Mouse (Mus musculus): ENCODE data around the gene Bckdhb.
"Not testable (repeated sequence)": the region's sequence is repeated elsewhere in the genome, so short reads cannot be mapped to it uniquely, and the experiment has no call there.

Bckdhb gene

DNA sequence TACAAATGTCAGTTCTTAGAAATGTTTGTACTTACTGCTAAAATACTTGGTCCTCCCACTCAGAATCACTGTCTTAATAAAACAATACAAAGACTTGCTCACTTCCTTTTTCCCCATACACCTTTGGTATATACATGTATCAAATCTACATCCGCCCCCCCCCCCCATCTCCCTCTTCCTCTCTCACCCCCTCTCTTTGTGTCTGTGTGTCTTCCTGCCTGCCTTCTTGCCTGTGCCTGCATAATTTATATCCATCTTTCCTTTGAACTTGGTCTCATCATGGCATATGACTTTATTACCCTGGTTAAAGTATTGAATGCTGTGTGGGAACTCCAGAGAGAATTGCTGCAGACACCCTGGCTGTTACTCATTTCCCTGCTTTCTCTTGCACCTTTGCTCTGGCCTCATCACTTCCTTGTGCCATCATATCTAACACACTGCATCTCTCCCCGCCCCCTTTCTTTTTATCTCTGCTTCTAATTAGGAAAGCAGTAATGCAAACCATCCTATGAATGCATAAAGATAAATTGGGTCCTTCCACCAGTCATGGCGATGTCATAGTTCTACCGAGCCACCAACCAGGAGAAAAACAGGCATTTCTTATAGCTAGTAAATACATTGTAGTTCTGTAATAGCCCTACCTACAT is 116.8 kb downstream of the Bckdhb start:
- DNase-seq (ENCODE audit: extremely low read depth, low read depth) = no peak

DNA sequence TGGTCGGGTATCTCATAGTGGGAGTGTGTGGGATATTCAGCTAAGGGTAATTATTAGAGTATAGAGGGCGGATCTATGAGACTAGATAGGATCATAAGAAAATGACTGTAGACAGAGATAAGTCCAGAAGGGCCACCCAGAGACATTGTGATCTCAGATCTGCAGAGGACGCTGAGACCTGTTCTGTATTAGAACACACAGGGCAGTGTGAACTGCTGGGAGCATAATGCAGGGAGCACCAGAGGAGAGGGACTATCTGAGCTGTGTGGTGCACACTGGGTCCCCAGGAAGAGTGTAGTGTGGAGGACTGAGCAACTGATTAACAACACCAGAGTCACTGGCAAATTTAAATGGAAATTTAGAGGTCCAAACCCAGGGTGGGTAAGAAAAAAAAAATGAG is 117.6 kb downstream of the Bckdhb start:
- no peak for DNase-seq (ENCODE audit: extremely low read depth, low read depth)

DNA sequence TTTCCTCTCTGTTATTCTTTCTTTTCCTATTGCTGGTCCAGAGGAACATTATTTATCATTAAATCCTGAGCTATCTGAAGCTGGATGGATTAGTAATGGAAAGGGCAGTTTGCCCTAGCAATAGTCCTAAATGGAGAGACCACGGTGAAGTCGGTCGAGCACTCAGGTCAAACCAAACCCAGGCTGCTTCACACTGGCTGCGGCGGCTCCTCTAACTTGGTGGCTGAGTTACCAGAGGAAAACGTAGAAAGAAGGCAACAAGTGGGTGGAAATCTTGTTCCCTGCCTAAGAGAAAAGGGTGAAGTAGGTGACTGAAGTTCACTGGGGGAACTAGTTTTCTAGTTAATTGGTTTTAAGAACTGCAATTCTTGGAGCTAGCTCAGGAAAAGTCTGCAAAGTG is 119.2 kb downstream of the Bckdhb start:
- no peak for DNase-seq (ENCODE audit: extremely low read depth, low read depth)

DNA sequence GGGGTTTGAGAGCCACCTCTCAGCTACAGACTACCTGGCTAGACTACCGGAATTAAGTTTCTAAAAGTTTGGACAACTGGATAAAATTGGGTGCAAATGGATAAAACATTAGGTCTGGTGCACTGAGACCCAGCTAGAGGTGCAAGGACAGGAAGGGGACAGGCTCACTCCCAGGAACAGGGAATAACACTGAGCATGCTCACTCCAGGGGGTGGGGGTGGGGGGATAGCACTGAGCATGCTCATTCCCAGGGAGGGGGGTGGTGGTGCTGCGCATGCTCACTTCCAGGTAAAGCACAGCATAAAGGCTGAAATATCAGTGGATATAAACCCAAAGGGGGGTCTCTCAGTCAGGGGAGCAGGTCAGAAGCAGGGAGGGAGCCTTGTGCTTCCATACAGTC is 120.7 kb downstream of the Bckdhb start:
- no peak for DNase-seq (ENCODE audit: extremely low read depth, low read depth)

DNA sequence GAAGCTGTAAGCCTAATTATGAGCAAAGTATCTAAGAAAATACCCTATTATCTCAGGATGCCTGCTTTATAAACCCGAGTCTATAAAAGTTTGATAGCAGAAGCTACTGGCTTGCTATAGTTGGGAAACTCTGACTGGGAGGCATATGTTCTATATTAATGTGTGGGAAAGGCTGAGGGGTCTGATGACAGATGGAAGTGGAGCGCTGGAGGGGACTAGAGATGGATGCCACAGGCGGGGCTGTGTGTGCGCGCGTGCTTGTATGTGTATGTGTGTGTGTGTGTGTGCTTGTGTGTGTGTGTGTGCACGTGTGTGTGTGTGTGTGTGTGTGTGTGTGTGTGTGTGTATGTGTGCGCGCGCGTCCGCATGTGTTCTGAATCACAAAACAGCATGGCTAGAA is 121.4 kb downstream of the Bckdhb start:
- DNase-seq (ENCODE audit: extremely low read depth, low read depth) = no peak

DNA sequence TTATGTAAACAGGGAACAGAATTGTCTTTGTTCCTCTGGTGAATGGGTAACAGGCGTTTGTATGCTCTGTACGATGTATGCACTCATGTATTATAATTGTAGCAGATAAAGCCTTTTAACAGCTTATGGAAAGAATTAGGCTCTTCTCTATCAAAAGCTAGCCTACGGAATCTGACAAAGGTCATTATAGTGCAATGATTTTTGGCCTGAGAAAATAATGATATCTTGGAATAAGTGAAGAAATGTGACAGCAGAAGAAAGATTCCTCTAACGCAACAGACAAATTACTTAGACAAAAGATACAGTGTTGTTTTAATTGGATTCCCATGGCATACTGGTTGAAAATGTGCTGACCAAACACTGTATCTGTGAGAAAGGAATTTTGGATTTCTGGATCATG is 122.0 kb downstream of the Bckdhb start:
- no peak for DNase-seq (ENCODE audit: extremely low read depth, low read depth)

DNA sequence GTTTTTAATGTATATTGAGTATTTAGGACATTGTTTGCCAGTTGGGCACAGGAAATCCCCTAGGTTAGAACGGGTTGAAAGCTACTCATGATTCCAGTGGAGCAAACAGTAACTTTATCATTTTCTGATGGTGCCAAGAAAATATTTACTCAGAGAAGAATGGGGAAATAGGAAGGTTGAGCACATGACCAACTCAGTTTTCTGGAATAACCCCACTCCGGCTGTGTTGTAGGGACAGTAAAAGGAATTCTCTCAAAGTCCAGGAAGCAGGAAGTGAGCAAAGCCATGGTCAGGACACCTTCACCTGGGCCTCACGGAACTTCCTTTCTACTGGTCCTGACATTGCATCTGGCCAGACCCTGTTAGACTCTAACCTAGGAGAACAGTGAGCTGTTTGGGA is 122.5 kb downstream of the Bckdhb start:
- no peak for DNase-seq (ENCODE audit: extremely low read depth, low read depth)

DNA sequence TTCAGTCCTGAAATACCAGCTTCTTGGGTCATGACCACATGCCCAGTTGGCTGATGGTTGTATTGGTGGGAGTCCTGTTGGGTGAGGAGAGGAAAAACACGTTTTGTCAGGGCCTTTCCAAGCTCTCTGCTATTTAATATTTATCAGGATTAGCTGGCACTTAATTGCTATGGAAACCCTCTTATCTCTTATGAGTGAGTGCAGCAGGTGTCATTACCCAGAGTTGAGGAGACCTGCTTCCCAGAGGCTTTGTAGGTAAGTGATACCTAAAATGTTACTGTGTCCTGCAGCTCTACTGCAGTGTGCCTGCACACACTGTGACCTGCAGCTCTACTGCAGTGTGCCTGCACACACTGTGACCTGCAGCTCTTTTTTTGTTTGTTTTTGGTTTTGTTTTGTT is 124.2 kb downstream of the Bckdhb start:
- DNase-seq (ENCODE audit: extremely low read depth, low read depth) = no peak

DNA sequence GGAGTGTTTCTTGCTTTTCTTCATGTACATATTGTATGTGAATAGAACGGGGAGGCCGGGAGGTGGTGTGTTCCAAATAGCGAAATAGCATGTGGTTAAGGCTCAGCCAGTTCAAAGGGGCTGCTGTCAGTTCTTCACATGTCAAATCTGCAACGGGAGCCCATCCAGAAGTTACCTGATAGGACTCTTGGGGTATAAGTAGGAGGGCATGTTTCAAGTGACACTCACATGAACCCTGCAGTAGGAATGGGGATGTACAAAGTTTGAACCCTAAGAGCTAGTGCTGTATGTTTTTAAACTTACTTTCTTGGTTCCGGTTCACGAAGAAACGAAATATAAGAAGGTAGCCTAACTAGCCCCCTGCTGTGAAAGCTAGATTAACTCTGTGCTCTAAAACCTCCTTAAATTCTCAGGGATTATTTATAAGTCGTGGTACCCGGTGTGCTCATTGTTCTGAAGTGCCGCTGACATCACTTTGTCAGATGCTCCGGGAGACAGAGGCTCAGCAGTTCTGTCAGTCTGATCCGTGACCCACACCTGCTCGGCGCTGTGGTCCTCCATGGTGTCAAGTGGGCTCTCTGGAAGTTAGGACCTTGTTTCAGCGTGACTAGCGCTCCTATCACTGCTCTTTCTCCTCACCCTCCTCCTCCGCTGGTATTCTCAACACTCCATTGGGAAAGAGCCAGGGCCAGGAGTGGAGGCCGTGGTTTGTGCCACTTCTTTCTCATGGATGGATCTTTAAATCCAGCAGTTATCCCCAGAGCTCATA is 126.1 kb downstream of the Bckdhb start:
- no peak for DNase-seq (ENCODE audit: extremely low read depth, low read depth)

DNA sequence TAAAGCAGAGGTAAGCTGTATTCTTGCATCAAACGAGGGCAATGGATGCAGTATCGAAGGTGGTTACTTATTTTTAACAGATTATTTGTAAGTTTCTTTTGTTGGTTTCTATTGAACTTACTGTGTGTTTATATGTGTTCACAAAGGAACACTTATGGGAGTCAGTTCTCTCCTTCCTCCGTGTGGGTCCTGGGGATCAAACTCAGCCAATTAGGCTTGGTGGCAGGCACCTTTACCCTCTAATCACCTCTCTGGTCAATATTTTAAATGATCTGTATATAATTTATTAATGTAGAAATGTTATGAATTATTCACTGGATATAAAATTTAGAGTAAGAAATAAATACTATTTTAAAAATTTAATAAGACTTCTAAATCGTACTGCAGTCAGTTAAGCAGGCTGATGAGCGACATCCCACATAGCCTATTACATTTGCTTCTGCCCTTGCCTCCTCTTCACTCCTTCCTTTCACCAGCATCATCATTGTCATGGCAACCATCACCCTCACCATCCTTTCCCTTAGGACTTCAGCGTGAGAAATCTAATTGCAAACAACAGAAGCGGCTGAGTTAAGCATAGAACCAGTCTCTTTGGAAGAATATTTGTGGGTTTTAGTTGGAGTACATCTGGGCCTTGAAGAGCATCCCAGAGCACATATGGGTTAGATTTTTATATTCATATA is 130.3 kb downstream of the Bckdhb start:
- no peak for DNase-seq (ENCODE audit: extremely low read depth, low read depth)

DNA sequence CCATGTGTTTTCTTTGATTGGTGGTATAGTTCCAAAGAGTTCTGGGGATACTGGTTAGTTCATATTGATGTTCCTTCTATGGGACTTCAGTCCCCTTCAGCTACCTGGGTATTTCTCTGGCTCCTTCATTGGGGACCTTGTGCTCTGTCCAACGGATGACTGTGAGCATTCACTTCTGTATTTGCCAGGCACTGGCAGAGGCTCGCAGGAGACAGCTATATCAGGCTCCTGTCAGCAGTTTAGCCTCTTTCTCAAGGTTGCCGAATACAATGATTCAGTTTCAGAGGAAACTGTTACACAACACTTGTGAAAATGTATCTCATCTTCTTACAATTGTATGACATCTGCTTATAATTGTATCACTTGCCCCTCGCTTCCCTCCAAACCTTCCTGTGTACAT is 135.8 kb downstream of the Bckdhb start:
- not testable (repeated sequence) for DNase-seq (ENCODE audit: extremely low read depth, low read depth)

DNA sequence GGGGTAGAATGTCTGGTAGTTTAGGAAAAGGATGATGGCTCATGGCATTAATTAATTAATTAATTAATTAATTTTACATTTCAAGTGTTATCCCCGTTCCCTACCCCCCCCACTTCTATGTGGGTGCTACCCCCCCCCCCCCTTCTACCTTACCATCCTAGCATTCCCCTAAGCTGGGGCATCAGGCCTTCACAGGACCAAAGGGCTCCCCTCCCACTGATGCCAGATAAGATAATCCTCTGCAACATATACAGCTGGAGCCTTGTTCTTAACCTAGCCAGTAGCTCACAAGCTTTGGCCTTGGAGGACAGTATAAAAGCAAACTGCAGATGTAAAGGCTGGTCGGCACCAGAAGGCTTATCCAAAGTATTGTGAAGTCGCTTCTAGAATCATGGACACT is 138.7 kb downstream of the Bckdhb start:
- DNase-seq (ENCODE audit: extremely low read depth, low read depth) = no peak

DNA sequence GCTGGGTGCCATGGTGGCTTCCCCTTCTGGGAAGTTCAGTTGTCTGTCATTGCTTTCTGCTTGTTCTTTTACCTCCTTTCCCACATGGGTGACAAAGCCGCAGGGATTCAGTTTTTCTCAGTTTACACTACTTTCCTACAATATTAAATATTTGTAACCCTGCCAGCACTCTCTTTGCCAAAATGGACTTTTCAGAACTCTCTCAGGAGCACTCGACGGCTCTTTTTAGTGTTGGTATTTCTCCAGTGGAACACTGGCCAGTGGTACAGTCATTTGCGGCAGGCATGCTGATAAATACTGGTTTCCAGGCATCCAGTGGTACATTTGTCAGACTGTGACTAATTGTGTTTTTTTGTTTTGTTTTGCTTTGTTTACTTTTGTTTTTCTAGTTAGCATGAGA is 139.2 kb downstream of the Bckdhb start:
- no peak for DNase-seq (ENCODE audit: extremely low read depth, low read depth)

DNA sequence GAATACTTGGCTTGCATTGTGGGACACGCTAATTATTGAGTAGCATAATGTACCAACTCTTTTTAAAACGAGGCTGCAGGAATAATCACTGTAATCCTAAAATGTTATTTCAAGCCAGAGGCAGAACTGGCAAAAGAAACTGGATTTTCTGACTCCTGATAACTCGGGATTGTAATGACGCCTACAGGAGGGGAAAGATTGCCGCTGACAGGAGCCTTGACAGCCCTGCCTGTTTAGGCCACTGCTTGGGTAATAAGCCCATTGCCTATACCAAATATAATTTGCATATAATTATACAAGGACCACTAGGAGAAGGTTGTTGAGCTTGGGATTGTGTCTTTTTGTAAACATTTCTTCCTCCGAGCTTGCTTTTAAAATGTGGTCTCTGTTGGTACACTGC is 145.3 kb downstream of the Bckdhb start:
- DNase-seq (ENCODE audit: extremely low read depth, low read depth) = no peak

DNA sequence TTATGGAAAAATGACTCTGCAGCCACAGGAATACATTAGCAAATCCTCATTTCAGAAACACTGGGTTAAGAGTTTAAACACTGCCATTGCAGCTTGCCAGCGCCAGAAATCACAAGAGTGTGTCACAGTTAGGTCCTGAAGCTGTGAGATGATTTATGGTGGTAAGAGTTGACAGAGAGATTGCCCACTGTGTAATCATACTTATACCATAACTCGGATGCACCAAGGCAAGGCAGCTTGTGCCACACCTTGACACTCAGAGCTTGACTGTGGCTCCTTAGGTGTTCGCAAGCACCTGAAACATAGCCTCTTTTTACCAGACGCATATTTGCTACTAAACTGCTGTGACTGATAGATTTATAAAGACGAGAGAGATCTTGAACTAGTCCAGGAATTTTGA is 145.8 kb downstream of the Bckdhb start:
- DNase-seq (ENCODE audit: extremely low read depth, low read depth) = no peak

DNA sequence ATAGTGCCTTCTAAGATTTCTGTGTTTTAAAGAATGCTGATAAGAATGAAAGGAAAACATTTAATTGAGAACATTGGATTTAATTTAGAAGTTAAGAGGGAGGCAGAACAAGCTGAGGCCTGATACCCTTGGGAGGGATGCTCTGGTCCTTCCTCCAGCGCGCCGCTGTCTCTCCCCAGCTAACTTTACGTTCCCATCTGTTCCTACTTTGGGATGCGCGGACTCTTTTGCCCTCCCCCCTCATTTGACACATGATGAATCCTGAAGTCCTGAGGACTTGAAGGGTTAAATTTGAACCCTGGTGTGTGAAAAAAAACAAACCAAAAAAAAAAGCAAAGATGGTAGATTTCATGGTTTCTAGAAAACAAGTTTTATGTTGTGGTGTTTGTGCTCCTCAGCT is 147.6 kb downstream of the Bckdhb start:
- DNase-seq (ENCODE audit: extremely low read depth, low read depth) = no peak

DNA sequence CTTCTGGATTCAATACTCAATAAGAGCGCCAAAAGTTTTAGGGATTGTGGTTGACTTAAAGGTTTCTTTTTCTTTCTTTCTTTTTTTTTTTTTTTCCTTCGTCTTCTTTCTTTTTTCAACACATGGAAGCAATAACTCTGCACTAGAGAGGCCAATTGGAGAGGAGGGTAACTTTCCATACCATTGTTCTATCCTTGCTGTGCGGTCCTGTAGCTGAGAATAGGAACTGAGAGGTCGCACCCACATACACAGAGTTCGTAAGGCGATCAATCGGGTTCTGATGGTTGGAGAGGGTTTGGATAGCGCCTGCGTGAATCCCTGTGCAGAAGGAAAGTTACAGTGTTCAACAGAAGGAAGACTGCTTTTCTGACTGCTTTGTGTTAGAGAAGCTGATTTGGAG is 148.3 kb downstream of the Bckdhb start:
- no peak for DNase-seq (ENCODE audit: extremely low read depth, low read depth)

DNA sequence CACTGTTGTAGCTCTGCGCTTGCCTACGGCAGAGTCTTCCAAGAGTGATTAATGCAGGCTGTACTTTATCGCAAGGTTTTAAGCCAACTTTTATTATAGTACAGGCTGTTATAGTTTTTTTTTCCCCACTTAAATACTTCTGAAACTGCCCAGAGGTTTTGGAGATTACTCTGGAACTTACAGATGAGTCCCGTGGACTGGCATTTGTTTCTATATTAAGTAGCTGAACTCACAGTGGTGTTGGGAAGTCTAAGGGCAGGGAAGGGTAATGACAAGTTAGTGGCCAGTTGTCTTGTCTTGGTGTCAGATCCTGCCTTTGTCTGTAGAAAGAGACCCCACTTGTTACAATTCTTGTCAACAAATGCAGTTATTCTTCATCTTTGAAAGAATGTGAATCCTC is 158.6 kb downstream of the Bckdhb start:
- DNase-seq (ENCODE audit: extremely low read depth, low read depth) = no peak

DNA sequence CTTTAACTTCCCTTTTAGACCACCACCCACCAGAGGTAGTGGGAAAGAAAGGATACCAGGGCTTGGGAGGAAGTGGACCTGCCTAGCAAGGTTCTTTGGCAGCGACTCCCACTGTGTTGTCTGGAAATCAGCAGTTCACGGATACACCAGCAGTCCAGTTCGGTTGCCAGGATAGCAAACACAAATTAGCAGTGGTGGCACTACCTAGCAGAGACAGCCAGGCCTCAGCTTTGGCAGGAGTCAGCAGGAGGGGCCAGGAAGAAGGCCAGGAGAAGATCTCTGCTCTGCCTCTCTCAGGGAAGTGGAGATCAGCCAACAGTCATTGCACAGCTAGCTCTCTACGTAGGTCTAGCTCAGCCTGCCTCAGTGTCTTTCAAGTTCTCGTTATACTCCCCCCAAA is 159.7 kb downstream of the Bckdhb start:
- DNase-seq (ENCODE audit: extremely low read depth, low read depth) = no peak

DNA sequence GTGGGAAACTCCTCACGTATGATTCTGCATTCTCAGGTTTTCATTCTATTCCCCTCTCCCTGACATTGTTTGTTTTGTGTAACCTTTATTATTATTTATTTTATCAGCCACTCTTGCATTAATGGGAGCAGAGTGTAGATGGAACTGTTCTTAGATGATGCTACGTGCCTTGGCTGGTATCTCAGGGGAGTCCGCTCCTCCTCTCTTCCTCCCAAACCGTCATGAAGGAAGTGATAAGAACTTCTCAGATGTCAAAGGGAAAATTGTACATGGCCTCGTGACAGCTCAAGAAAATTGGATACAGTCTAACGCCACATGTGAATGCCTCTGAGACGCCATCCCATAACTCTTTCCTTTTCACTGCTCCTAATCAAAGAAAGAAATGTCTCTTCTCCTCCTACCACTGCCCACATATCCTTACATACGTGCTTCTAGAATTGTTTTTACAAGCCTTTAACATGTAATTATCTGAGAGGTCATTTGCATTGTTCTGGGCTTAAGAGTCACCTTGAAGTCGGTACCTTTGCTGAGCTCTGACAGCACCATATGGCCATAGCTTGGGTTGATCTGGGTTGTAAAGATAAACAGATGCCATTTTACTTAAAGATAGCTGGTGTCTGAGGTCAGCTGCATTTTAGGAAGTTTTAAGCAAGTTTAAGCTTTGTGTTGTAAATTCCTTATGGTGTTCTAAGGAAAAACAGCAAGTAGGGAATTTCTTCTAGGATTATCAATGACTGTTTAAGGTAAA is 165.5 kb downstream of the Bckdhb start:
- DNase-seq (ENCODE audit: extremely low read depth, low read depth) = no peak

DNA sequence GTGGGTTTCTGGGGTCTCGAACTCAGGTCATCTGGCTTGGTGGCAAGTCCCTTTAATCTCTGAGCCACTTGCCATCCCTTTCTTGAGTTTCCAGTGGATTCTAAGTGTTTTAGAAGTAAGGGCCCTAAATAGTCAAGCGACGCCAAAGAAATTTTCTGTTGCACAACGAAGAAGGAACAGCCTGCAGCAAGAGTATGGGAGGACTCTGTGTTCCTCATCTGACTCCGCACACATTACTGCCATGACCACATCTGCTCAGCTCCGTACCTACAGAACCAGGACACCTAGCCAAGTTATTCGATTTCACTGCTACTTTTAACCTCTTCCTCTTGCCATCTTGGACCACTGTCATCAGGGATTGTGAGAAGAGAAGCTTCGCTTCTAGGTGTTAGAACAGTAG is 168.0 kb downstream of the Bckdhb start:
- no peak for DNase-seq (ENCODE audit: extremely low read depth, low read depth)

DNA sequence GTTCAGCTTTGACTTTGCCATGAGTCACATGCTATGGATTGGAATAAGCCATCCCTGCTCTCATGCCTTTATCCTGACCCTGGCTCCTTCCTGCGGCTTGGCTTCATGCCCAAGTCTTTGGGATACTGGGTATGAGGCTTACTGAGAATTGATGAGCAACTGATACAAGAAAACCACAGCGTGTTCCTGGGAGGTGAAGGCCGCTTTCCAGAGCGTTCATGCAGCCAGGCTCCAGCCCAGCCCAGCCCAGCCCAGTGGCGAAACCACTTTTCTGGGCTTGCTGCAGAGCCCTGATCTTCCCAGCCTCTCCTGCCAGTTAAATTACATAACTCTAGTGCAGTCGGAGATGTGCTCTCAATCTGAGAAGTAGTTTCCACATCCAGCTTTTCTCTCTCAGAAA is 169.2 kb downstream of the Bckdhb start:
- DNase-seq (ENCODE audit: extremely low read depth, low read depth) = no peak
